Mouse (Mus musculus) heart, embryonic 13.5 days (tissue): ENCODE results near the gene Akap7. TPM values are rescaled to one million over a fixed set of nuclear protein-coding genes. Genes with fewer than 3 reads are reported as not detected.

ENCODE experiments used
- ATAC-seq: fragments of 200-750 bp; cut with Nextera tagmentation; 2 replicates; pipeline ENCODE4 v1.8.0; 2017; ENCODE audit warnings: moderate TSS enrichment; ENCODE audit not compliant: insufficient number of reproducible peaks, low FRiP score, low TSS enrichment; ENCODE audit errors: extremely low read depth
- H3K27ac ChIP-seq: fragments of 300-500 bp; sonication (generic); replicated peaks from 2 replicates; pipeline ENCODE4 v1.5.1; 2015; ENCODE audit warnings: moderate library complexity, mild to moderate bottlenecking, inconsistent platforms
- H3K27me3 ChIP-seq: fragments of 300-500 bp; sonication (generic); replicated peaks from 2 replicates; pipeline ENCODE4 v1.6.1; 2015; ENCODE audit warnings: mild to moderate bottlenecking, inconsistent platforms
- H3K36me3 ChIP-seq: fragments of 300-500 bp; sonication (generic); 2 replicates; pipeline ENCODE4 v1.6.1; 2015; ENCODE audit warnings: mild to moderate bottlenecking, inconsistent platforms
- H3K4me1 ChIP-seq: fragments of 300-500 bp; sonication (generic); 2 replicates; pipeline ENCODE4 v1.6.1; 2015; ENCODE audit warnings: inconsistent platforms
- H3K4me2 ChIP-seq: fragments of 300-500 bp; sonication (generic); 2 replicates; pipeline ENCODE4 v1.6.1; 2015; ENCODE audit warnings: inconsistent platforms, mild to moderate bottlenecking, moderate library complexity
- H3K4me3 ChIP-seq: fragments of 300-500 bp; sonication (generic); 2 replicates; pipeline ENCODE4 v1.5.1; 2015; ENCODE audit warnings: moderate library complexity, mild to moderate bottlenecking, inconsistent platforms
- H3K9ac ChIP-seq: fragments of 300-500 bp; sonication (generic); 2 replicates; pipeline ENCODE4 v1.6.1; 2015; ENCODE audit warnings: inconsistent platforms, mild to moderate bottlenecking, moderate library complexity
- H3K9me3 ChIP-seq: fragments of 300-500 bp; sonication (generic); 2 replicates; pipeline ENCODE4 v1.6.1; 2016; ENCODE audit warnings: inconsistent platforms
- WGBS: fragments of 180-500 bp; shearing (Covaris S2); methylation state at CpG from one replicate; pipeline ENCODE4 v1.1.7; 2015; ENCODE audit warnings: mixed read lengths; 5-methylcytosine and 5-hydroxymethylcytosine counted together
- polyA plus RNA-seq: library from polyadenylated mRNA; unstranded; fragments of >200 nt; fragmentation: Nextera tagmentation; extraction: Ambion mirVana; gene quantifications from 2 replicates; pipeline ENCODE4 v1.2.1, GENCODE M21; 2015

Gene Akap7
- polyA plus RNA-seq, 1 experiment from 2014 or later = 26.2 TPM

DNA sequence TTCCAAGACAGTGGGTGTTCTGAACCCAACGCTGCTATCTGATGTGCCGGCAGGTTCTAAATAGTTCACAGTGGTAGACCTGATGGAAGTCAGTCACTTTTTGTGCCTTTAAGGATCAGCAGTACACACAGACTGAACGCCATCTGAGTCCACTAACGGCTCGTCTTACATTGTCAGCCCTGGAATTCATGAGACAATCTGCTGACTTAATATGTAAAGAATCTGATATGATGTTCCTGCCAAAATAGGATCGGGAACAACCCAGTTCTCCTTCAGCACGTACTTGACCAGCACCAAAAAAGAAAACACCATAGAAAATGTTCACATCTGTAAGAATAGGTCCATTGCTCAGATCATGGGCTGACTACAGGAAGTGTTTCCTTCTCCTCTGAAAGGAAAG, 32.2 kb downstream of the Akap7 start:
- no peak overlapping the region for H3K4me3 ChIP-seq
- no peak overlapping the region for H3K9ac ChIP-seq
- no peaks in the 10 kb centered on the region for H3K27me3 ChIP-seq
- ATAC-seq = no peak
- 47% methylated on average over 7 of the region's 7 CpGs for WGBS
- peaks cover 15% of the 10 kb centered on the region for H3K4me1 ChIP-seq
- H3K4me2 ChIP-seq = no peak overlapping the region
- peaks cover 11% of the 10 kb centered on the region; the same call in 1 of the 2 replicates for H3K36me3 ChIP-seq
- no peaks in the 10 kb centered on the region for H3K9me3 ChIP-seq
- no peak overlapping the region for H3K27ac ChIP-seq

DNA sequence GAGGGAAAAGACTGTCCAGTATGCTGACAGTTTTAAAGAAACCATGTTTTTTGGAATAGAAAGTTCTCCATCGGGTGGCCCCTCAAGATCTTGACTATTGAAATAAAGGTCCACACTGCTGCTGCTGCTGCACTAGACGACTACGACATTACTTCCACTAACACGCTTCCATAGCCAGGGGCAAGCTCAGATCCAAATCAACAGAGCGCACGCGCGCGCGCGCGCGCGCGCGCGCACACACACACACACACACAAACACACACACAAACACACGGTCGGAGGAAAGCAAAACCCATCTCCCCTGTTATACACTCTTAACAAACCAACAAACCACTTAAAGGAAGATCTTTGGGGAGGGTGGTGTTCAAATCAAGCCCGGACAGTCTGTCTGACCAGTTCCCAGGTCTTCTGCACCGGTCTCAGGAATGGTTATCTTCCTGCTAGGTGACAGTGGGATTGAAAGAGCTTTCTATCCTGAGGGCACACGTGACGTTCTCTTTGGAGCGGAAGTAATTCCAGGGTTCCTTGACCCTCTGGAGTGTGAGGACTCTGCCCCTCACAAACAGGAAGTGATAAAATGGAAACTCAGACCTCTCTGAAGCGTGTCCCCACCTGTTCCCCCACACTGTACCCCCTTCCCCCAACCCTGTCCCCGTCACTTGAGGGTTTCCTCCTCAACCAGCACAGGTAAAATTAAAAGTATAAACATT, 32.9 kb downstream of the Akap7 start:
- Histone ChIP-seq H3K27ac (no peak overlapping the region), H3K4me1 (peaks cover 15% of the 10 kb centered on the region), H3K27me3 (no peaks in the 10 kb centered on the region), H3K4me3 (no peak overlapping the region), H3K36me3 (peaks cover 18% of the 10 kb centered on the region), H3K9ac (no peak overlapping the region), H3K9me3 (no peaks in the 10 kb centered on the region), H3K4me2 (no peak overlapping the region)
- ATAC-seq = no peak
- 81% methylated on average over 26 of the region's 26 CpGs for WGBS

DNA sequence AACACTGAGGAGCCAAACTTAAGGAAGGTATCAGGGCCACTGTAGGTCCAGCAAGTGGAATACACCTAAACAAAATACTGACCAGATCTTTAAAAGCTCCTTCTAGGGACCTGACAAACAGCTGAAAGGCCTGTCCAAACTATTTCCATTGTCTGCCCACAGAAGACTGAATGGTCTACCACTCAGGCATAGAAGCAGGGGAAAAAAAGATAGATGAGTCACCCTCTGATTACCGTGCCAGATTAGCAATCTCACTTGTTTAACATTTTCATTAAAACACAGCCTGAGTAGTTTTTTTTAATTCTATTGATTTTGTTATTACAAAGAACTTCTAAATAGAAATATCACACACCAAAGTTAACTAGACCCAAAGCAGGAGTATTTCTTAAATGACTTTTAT, 33.9 kb downstream of the Akap7 start:
- ATAC-seq = no peak
- WGBS = 84% methylated on average over 1 of the region's 1 CpGs

DNA sequence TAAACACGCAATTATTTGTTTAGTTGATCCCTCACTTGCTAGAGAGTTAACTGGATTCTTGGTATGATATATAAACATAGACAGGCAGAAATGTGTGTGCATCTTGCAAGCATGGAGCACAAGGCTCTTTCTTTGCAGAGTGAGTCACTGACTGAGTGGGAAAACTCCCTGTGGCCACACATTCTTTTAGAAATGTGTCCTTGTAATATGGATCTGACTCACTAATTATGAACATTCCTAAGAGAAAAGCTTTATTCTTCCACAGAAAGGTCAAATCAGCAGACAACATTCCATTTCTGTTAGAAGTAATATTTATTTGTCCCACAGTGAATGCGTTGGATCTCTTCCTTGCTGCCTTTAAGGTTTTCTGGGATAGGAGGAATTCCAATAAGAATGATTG, 35.9 kb downstream of the Akap7 start:
- Histone ChIP-seq H3K27me3 (no peaks in the 10 kb centered on the region), H3K36me3 (peaks cover 16% of the 10 kb centered on the region), H3K27ac (no peak overlapping the region), H3K9ac (no peak overlapping the region), H3K4me3 (no peak overlapping the region), H3K4me1 (peaks cover 18% of the 10 kb centered on the region), H3K4me2 (no peak overlapping the region), H3K9me3 (no peaks in the 10 kb centered on the region)
- 76% methylated on average over 2 of the region's 2 CpGs for WGBS
- ATAC-seq = no peak

More for the DNA sequence above, 33.9 kb downstream of the Akap7 start:
- Histone ChIP-seq H3K4me1 (peaks cover 17% of the 10 kb centered on the region), H3K9me3 (no peaks in the 10 kb centered on the region), H3K36me3 (peaks cover 18% of the 10 kb centered on the region), H3K9ac (no peak overlapping the region), H3K27me3 (no peaks in the 10 kb centered on the region), H3K4me2 (no peak overlapping the region), H3K27ac (no peak overlapping the region), H3K4me3 (no peak overlapping the region)

DNA sequence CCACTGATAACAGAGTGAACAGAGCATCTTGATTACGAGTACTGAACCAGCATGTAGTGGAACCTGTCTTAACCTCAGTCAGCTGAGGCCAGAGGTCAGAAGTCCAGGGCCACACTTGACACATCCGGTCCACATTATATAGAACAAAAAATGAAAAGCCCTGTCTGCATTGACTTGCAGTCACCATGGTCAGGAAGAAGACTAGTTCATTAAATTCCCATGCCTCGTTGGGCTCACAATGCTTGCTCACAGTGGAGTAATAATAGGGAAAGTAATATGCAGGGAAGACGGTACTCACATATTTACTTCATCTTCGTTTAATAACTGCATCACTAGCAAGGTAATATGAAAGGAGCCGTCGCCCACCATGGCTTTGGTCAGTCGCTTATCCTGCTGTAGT, 36.5 kb downstream of the Akap7 start:
- H3K27ac ChIP-seq = no peak overlapping the region
- no peak for ATAC-seq
- peaks cover 18% of the 10 kb centered on the region for H3K4me1 ChIP-seq
- no peak overlapping the region for H3K9ac ChIP-seq
- H3K27me3 ChIP-seq = no peaks in the 10 kb centered on the region
- peaks cover 16% of the 10 kb centered on the region for H3K36me3 ChIP-seq
- H3K9me3 ChIP-seq = no peaks in the 10 kb centered on the region
- no peak overlapping the region for H3K4me3 ChIP-seq
- 87% methylated on average over 8 of the region's 8 CpGs for WGBS
- no peak overlapping the region for H3K4me2 ChIP-seq

DNA sequence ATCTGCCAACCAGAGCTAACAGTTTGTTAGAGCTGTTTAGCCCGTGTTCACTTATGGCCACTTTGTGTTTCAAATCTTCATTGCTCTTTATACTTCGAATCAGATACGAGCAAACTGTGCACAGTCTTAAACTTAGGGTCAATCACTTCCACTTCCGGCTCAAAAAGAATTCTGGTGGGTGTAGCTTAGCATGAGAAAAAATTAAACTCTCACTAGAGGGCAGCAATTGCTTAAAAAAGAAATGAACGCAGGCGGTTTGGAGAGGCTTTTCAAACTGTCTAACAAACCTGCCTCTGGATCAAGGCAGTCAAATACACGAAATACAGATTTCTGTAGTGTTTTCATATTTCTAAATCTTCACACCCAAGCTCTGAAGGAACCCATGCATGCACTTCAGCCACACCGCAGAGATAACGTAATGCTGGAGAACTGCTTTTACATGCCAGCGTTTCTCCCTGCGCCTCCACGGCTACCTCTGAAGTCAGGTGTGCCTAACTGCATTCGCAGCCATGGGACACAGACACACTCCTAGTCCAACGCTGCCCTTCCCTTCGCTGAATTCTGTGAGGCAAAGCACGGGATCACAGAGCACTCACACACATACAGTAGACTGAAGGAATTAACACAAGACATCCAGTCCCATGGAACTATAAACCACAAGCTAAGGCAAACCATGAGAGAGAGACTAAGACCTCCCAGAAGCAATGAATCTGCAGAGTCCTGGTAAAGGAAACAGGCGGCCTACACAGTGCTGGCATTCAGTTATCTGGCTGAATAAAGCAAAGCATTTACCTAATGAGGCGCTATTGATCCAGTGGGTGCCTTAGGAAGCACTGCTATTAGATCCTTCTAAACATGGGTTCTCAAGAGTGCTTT, 39.0 kb downstream of the Akap7 start:
- Histone ChIP-seq H3K9ac (no peak overlapping the region), H3K4me3 (no peak overlapping the region), H3K4me2 (no peak overlapping the region), H3K27me3 (no peaks in the 10 kb centered on the region), H3K4me1 (peaks cover 8% of the 10 kb centered on the region; the same call in 1 of the 2 replicates), H3K36me3 (peaks cover 22% of the 10 kb centered on the region), H3K9me3 (no peaks in the 10 kb centered on the region), H3K27ac (no peak overlapping the region)
- 45% methylated on average over 18 of the region's 18 CpGs for WGBS
- no peak for ATAC-seq

DNA sequence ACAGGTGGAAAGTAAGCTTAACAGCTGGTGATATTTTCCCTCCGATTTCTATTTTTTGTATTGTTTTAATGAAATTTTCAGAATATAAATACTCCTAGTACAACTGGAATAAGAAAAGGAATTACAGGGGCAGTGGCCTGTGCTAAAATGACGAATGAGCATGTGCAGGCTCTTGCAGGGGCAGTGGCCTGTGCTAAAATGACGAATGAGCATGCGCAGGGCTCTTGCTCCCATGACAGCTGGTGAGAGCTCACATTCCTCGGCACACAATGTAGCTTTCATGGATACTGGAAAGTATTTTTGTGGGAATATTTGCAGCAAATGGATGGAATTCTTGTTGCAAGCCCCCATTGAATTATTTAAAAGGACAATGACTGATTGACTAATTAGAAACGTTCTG, 46.5 kb downstream of the Akap7 start:
- 56% methylated on average over 6 of the region's 6 CpGs for WGBS
- no peak overlapping the region for H3K4me2 ChIP-seq
- no peaks in the 10 kb centered on the region for H3K9me3 ChIP-seq
- no peaks in the 10 kb centered on the region for H3K27me3 ChIP-seq
- H3K4me1 ChIP-seq = peaks cover 17% of the 10 kb centered on the region
- ATAC-seq = no peak
- no peak overlapping the region for H3K27ac ChIP-seq
- H3K9ac ChIP-seq = no peak overlapping the region
- no peak overlapping the region for H3K4me3 ChIP-seq
- H3K36me3 ChIP-seq = peaks cover 12% of the 10 kb centered on the region

DNA sequence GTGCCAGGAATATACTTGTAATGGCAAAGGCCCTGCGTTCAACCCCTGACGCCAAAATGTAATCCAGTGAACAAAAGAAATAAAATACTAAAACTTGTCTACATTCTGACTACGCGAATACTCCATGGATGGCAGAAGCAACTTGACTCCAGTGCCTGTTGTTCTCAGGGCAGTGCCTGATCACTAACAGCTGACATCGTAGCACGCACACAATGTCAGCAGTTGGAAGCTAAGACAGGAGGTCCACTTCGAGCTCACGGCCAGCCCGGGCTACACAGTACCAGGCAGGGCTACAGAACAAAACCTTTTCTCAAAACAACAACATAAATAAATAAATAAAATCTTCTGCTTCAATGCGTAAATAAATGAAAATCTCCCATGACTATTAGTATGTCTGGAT, 46.9 kb downstream of the Akap7 start:
- H3K27me3 ChIP-seq = no peaks in the 10 kb centered on the region
- H3K36me3 ChIP-seq = peaks cover 12% of the 10 kb centered on the region
- no peak overlapping the region for H3K4me3 ChIP-seq
- no peak overlapping the region for H3K4me2 ChIP-seq
- peaks cover 17% of the 10 kb centered on the region for H3K4me1 ChIP-seq
- no peaks in the 10 kb centered on the region for H3K9me3 ChIP-seq
- no peak overlapping the region for H3K27ac ChIP-seq
- no peak overlapping the region for H3K9ac ChIP-seq
- WGBS = 91% methylated on average over 10 of the region's 10 CpGs
- no peak for ATAC-seq

DNA sequence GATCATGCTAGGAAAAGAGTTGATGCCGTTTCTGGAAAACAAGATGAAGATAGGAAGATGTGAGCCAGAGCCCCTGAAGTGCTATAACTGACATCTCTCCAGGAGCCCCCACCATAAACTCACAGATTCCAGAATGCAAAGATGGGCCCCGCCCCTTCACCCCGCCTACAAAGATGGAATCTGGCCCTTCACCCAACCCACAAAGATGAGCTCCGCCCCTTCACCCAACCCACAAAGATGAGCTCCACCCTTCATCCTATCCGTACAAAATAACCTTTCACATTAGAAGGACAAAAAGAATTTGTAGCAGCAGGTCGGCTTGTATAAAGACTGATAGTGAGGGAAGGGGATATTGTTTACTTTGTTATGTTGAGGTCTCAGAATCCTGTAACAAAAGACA, 49.5 kb downstream of the Akap7 start:
- Histone ChIP-seq H3K27me3 (no peaks in the 10 kb centered on the region), H3K9ac (no peak overlapping the region), H3K36me3 (peaks cover 9% of the 10 kb centered on the region), H3K4me3 (no peak overlapping the region), H3K4me2 (no peak overlapping the region), H3K27ac (no peak overlapping the region), H3K9me3 (no peaks in the 10 kb centered on the region), H3K4me1 (peaks cover 10% of the 10 kb centered on the region)
- 82% methylated on average over 6 of the region's 6 CpGs for WGBS
- no peak for ATAC-seq

DNA sequence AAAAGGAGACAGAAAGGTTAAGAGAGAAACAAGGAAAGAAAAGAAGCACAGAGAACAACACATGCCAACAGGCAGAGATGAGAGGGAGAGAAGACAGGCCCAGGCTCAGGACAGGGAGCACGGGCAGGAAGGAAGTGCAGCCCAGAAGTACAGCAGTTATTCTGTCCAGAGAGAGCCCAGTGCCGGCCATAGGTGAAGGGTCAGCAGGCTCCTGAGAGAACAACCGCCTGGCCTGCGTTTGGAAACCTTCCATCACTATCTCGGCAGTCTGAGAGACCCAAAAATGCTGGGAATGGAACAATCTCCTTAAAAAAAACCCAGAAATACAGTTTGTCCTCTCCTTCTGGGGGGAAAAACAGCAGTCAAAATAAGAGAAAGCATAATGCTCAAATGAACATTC, 50.2 kb downstream of the Akap7 start:
- no peak overlapping the region for H3K27ac ChIP-seq
- WGBS = 54% methylated on average over 5 of the region's 5 CpGs

DNA sequence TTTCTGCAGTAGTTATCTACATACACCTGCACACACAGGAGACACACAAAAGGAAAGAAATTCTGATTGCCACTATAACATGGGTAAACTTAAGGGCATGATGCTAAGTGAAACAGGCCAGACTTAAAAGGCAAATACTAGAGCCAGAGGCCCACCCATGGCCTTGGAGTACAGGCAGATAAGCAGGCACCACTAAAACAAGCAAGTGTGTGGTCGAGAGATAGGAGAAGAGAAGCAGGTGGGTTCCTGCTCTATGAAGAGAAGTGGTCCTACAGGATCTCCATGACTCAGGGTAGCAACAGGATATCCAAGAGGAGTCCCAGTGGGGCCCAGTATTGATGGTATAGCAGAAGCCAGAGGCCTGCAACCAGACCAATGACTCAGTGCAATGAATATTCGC, 54.2 kb downstream of the Akap7 start:
- peak; percentile 46; the same call in 1 of the 2 replicates for ATAC-seq
- H3K9me3 ChIP-seq = no peaks in the 10 kb centered on the region
- H3K4me2 ChIP-seq = no peak overlapping the region
- no peak overlapping the region for H3K9ac ChIP-seq
- 50% methylated on average over 2 of the region's 2 CpGs for WGBS
- H3K36me3 ChIP-seq = peaks cover 2% of the 10 kb centered on the region; the same call in 1 of the 2 replicates
- no peak overlapping the region for H3K4me3 ChIP-seq
- H3K27me3 ChIP-seq = no peaks in the 10 kb centered on the region
- H3K4me1 ChIP-seq = 0 out of 2 replicates have a peak, but pooled peaks cover 3% of the 10 kb centered on the region
- no peak overlapping the region; the same call in 1 of the 2 replicates for H3K27ac ChIP-seq

More for the DNA sequence above, 50.2 kb downstream of the Akap7 start:
- no peak overlapping the region for H3K4me2 ChIP-seq
- H3K9me3 ChIP-seq = no peaks in the 10 kb centered on the region
- no peak for ATAC-seq
- H3K4me3 ChIP-seq = no peak overlapping the region
- no peak overlapping the region for H3K9ac ChIP-seq
- H3K4me1 ChIP-seq = 0 out of 2 replicates have a peak, but pooled peaks cover 6% of the 10 kb centered on the region
- H3K36me3 ChIP-seq = peaks cover 9% of the 10 kb centered on the region
- H3K27me3 ChIP-seq = no peaks in the 10 kb centered on the region
